Mouse (Mus musculus) limb, embryonic 14.5 days (tissue): ENCODE data around the gene Fmnl1. TPM values are rescaled to one million over a fixed set of nuclear protein-coding genes. Genes with fewer than 3 reads are reported as not detected.
"Not testable (repeated sequence)": the region's sequence is repeated elsewhere in the genome, so short reads cannot be mapped to it uniquely, and the experiment has no call there.

Source experiments
- ATAC-seq: fragments of 200-750 bp; cut with Nextera tagmentation; 2 replicates; pipeline ENCODE4 v1.8.0; 2017; ENCODE audit warnings: low read depth, moderate number of reproducible peaks, moderate TSS enrichment; ENCODE audit not compliant: low FRiP score
- DNase-seq: peaks from one replicate; pipeline ENCODE4 v3.0.0-alpha.2; 2015; ENCODE audit warnings: low spot score
- H3K27ac ChIP-seq: fragments of 300-500 bp; sonication (generic); replicated peaks from 2 replicates; pipeline ENCODE4 v1.5.1; 2014; ENCODE audit warnings: low read depth, mild to moderate bottlenecking, low read length, moderate library complexity, mixed read lengths
- H3K27me3 ChIP-seq: fragments of 300-500 bp; sonication (generic); 2 replicates; pipeline ENCODE4 v1.6.1; 2014; ENCODE audit warnings: low read length, mixed read lengths; ENCODE audit not compliant: control insufficient read depth, insufficient read depth
- H3K36me3 ChIP-seq: fragments of 300-500 bp; sonication (generic); 2 replicates; pipeline ENCODE4 v1.6.1; 2014; ENCODE audit warnings: mild to moderate bottlenecking, low read length, moderate library complexity, mixed read lengths; ENCODE audit not compliant: control insufficient read depth, insufficient read depth
- H3K4me1 ChIP-seq: fragments of 300-500 bp; sonication (generic); 2 replicates; pipeline ENCODE4 v1.6.1; 2014; ENCODE audit warnings: antibody characterized with exemption, low read length, mixed read lengths; ENCODE audit not compliant: control insufficient read depth, insufficient read depth
- H3K4me2 ChIP-seq: fragments of 300-500 bp; sonication (generic); replicated peaks from 2 replicates; pipeline ENCODE4 v1.6.1; 2014; ENCODE audit warnings: low read depth, mild to moderate bottlenecking, low read length, moderate library complexity; ENCODE audit not compliant: severe bottlenecking
- H3K4me3 ChIP-seq: fragments of 300-500 bp; sonication (generic); replicated peaks from 2 replicates; pipeline ENCODE4 v1.5.1; 2014; ENCODE audit warnings: low read length
- H3K9ac ChIP-seq: fragments of 300-500 bp; sonication (generic); 2 replicates; pipeline ENCODE4 v1.6.1; 2014; ENCODE audit warnings: mild to moderate bottlenecking, low read depth, low read length, moderate library complexity; ENCODE audit not compliant: severe bottlenecking
- H3K9me3 ChIP-seq: fragments of 300-500 bp; sonication (generic); 2 replicates; pipeline ENCODE4 v1.6.1; 2016; ENCODE audit warnings: low read length; ENCODE audit not compliant: control insufficient read depth
- POLR2A ChIP-seq: fragments of 200-500 bp; IDR thresholded peaks from 2 replicates; pipeline ENCODE4 v1.8.0; 2012; ENCODE audit warnings: inconsistent platforms, mild to moderate bottlenecking, moderate library complexity, borderline replicate concordance; ENCODE audit not compliant: insufficient read depth, insufficient read length; ENCODE audit errors: extremely low read depth
- WGBS: fragments of 180-500 bp; shearing (Covaris S2); extraction: QIAGEN DNeasy Blood & Tissue Kit; methylation state at CpG from one replicate; pipeline ENCODE4 v1.1.7; 2014; 5-methylcytosine and 5-hydroxymethylcytosine counted together
- polyA plus RNA-seq, 2 experiments: library from polyadenylated mRNA; depleted of rRNA in 1 of 2; stranded (reverse) in 1 of 2; unstranded in 1 of 2; fragments of >200 nt; fragmentation: Nextera tagmentation in 1 of 2; extraction: Ambion mirVana in 1 of 2; gene quantifications; 2 replicates each; pipeline versions ENCODE4 v1.2.1 to v1.2.3; 2012 to 2014

Fmnl1 gene
- polyA plus RNA-seq, 2 experiments = 2.6 to 3.8 TPM

GRCm38 (mm10) chr11:103218517-103218901 lies 47.6 kb downstream of the Fmnl1 start:
- H3K4me2 ChIP-seq = peak overlapping the region; percentile 84

GRCm38 (mm10) chr11:103219259-103219658 lies 48.4 kb downstream of the Fmnl1 start:
- Histone ChIP-seq H3K4me3 (no peak overlapping the region), H3K27ac (no peak overlapping the region), H3K9me3 (no peaks in the 10 kb centered on the region), H3K4me2 (no peak overlapping the region), H3K27me3 (peaks cover 3% of the 10 kb centered on the region; the same call in 1 of the 2 replicates), H3K36me3 (peaks cover 40% of the 10 kb centered on the region), H3K4me1 (no peaks in the 10 kb centered on the region; the same call in 1 of the 2 replicates), H3K9ac (no peak overlapping the region)
- 84% methylated on average over 5 of the region's 5 CpGs for WGBS
- DNase-seq (no peak), ATAC-seq (no peak)
- TF ChIP-seq POLR2A = no peak

More at GRCm38 (mm10) chr11:103218517-103218901, 47.6 kb downstream of the Fmnl1 start:
- Histone ChIP-seq H3K27me3 (peaks cover 3% of the 10 kb centered on the region; the same call in 1 of the 2 replicates), H3K4me1 (no peaks in the 10 kb centered on the region; the same call in 1 of the 2 replicates), H3K36me3 (peaks cover 33% of the 10 kb centered on the region), H3K27ac (no peak overlapping the region), H3K9me3 (no peaks in the 10 kb centered on the region), H3K4me3 (peak overlapping the region; percentile 40), H3K9ac (peak overlapping the region; percentile 39)
- WGBS = 17% methylated on average over 6 of the region's 6 CpGs
- ATAC-seq (no peak; the same call in 1 of the 2 replicates), DNase-seq (no peak)
- TF ChIP-seq POLR2A = no peak

GRCm38 (mm10) chr11:103219995-103220394 lies 49.1 kb downstream of the Fmnl1 start:
- Histone ChIP-seq H3K4me1 (no peaks in the 10 kb centered on the region; the same call in 1 of the 2 replicates), H3K27ac (no peak overlapping the region), H3K9ac (no peak overlapping the region), H3K36me3 (peaks cover 45% of the 10 kb centered on the region), H3K4me2 (no peak overlapping the region), H3K9me3 (no peaks in the 10 kb centered on the region), H3K27me3 (peaks cover 3% of the 10 kb centered on the region; the same call in 1 of the 2 replicates), H3K4me3 (no peak overlapping the region)
- DNase-seq (no peak), ATAC-seq (no peak)
- WGBS = 81% methylated on average over 4 of the region's 4 CpGs
- no peak for TF ChIP-seq POLR2A

GRCm38 (mm10) chr11:103221437-103221836 lies 50.5 kb downstream of the Fmnl1 start:
- Histone ChIP-seq H3K4me1 (no peaks in the 10 kb centered on the region; the same call in 1 of the 2 replicates), H3K27me3 (peaks cover 3% of the 10 kb centered on the region; the same call in 1 of the 2 replicates), H3K9me3 (no peaks in the 10 kb centered on the region), H3K27ac (no peak overlapping the region), H3K36me3 (peaks cover 59% of the 10 kb centered on the region), H3K4me2 (no peak overlapping the region), H3K4me3 (no peak overlapping the region), H3K9ac (no peak overlapping the region)
- TF ChIP-seq POLR2A = no peak
- DNase-seq = no peak
- no peak for ATAC-seq
- WGBS = 86% methylated on average over 6 of the region's 6 CpGs

GRCm38 (mm10) chr11:103222718-103223117 lies 51.8 kb downstream of the Fmnl1 start:
- not testable (repeated sequence) for H3K4me3 ChIP-seq, H3K9me3 ChIP-seq, H3K27ac ChIP-seq, H3K9ac ChIP-seq, H3K4me1 ChIP-seq, H3K27me3 ChIP-seq, H3K4me2 ChIP-seq, DNase-seq, ATAC-seq
- peaks cover 72% of the 10 kb centered on the region for H3K36me3 ChIP-seq
- 91% methylated on average over 4 of the region's 4 CpGs for WGBS

GRCm38 (mm10) chr11:103223444-103223843 lies 52.5 kb downstream of the Fmnl1 start:
- H3K9me3 ChIP-seq = no peaks in the 10 kb centered on the region
- WGBS = 89% methylated on average over 10 of the region's 10 CpGs
- H3K4me1 ChIP-seq = no peaks in the 10 kb centered on the region; the same call in 1 of the 2 replicates
- no peaks in the 10 kb centered on the region for H3K27me3 ChIP-seq
- no peak overlapping the region for H3K27ac ChIP-seq
- H3K36me3 ChIP-seq = peaks cover 72% of the 10 kb centered on the region
- H3K4me3 ChIP-seq = no peak overlapping the region
- H3K9ac ChIP-seq = no peak overlapping the region
- TF ChIP-seq POLR2A = no peak
- H3K4me2 ChIP-seq = no peak overlapping the region
- DNase-seq = no peak
- no peak for ATAC-seq
